Mouse (Mus musculus): ENCODE measurements at regions not wholly inside any gene's neighbourhood (a gene's known extent, or its start where the extent isn't known, plus 50 kb on each side); places are given as distances from the start of the nearest gene placed in this dataset.
"Not testable (repeated sequence)": the region's sequence is repeated elsewhere in the genome, so short reads cannot be mapped to it uniquely, and the experiment has no call there.

GRCm38 (mm10) chr14:120830389-120830835, 80.6 kb upstream of the Ipo5 start:
- TF ChIP-seq CTCF (IDR thresholded peaks at IDR 0.05; ENCODE audit: borderline replicate concordance, extremely low read depth, insufficient read depth, insufficient read length); POLR2A (IDR thresholded peaks at IDR 0.05; ENCODE audit: borderline replicate concordance, extremely low read depth, insufficient read depth, insufficient read length, poor library complexity, severe bottlenecking): not testable (repeated sequence)

Data from brain, embryonic 14.5 days (tissue).